Mouse (Mus musculus) G1E (cell line): ENCODE measurements around the gene Tmem88b. TPM values are rescaled to one million over a fixed set of nuclear protein-coding genes. Genes with fewer than 3 reads are reported as not detected.
A peak's percentile ranks its signal among the peaks of the same experiment; 100 is the strongest.
"Not testable (repeated sequence)": the region's sequence is repeated elsewhere in the genome, so short reads cannot be mapped to it uniquely, and the experiment has no call there.

Experiments
- ATAC-seq: 2 replicates; pipeline ENCODE4 v1.8.0; 2016; ENCODE audit warnings: mild to moderate bottlenecking; ENCODE audit not compliant: insufficient number of reproducible peaks, poor library complexity, low FRiP score, severe bottlenecking; ENCODE audit errors: extremely low read depth
- DNase-seq: peaks from one replicate; pipeline ENCODE4 v3.0.0; 2012; ENCODE audit warnings: low spot score
- H3K27me3 ChIP-seq: 2 replicates; pipeline ENCODE4 v1.6.1; 2012; ENCODE audit warnings: mild to moderate bottlenecking, low read length, inconsistent platforms; ENCODE audit not compliant: insufficient read depth
- H3K36me3 ChIP-seq: replicated peaks from 2 replicates; pipeline ENCODE3; 2012; ENCODE audit warnings: mild to moderate bottlenecking, inconsistent platforms
- H3K4me1 ChIP-seq: 2 replicates; pipeline ENCODE4 v1.6.1; 2012; ENCODE audit warnings: low read depth, low read length, inconsistent platforms, mixed read lengths; ENCODE audit not compliant: insufficient read depth
- H3K4me3 ChIP-seq: 2 replicates; pipeline ENCODE4 v1.5.1; 2012; ENCODE audit warnings: low read depth, mild to moderate bottlenecking, inconsistent platforms, low read length, moderate library complexity, mixed read lengths
- H3K9me3 ChIP-seq: replicated peaks from 2 replicates; pipeline ENCODE4 v1.6.1; 2012; ENCODE audit warnings: inconsistent platforms
- CTCF ChIP-seq: IDR thresholded peaks from 2 replicates; pipeline ENCODE4 v1.5.1; 2012; ENCODE audit warnings: low read depth, low read length, inconsistent platforms, mixed read lengths
- GATA1 ChIP-seq: IDR thresholded peaks from 2 replicates; pipeline ENCODE4 v1.6.1; 2012; ENCODE audit warnings: borderline replicate concordance, low read length, inconsistent platforms, mixed read lengths
- GATA2 ChIP-seq: IDR thresholded peaks from 2 replicates; pipeline ENCODE4 v1.6.1; 2012; ENCODE audit warnings: low read depth, low read length, inconsistent platforms, borderline replicate concordance
- POLR2AphosphoS5 ChIP-seq: IDR thresholded peaks from 2 replicates; pipeline ENCODE4 v1.6.1; 2012; ENCODE audit warnings: low read depth, low read length, inconsistent platforms; ENCODE audit not compliant: insufficient replicate concordance
- TAL1 ChIP-seq: conservative IDR thresholded peaks from 2 replicates; pipeline ENCODE4 v1.6.1; 2012; ENCODE audit warnings: low read depth, low read length, inconsistent platforms, mixed read lengths
- polyA plus RNA-seq: library from polyadenylated mRNA; stranded (reverse); fragments of >175 nt; gene quantifications from 2 replicates; pipeline ENCODE4 v1.2.3, GENCODE M21; 2012
- total RNA-seq, 2 experiments: library from RNA; stranded (forward) in 1 of 2; stranded (reverse) in 1 of 2; fragments of 200-1000 nt in 1 of 2; fragments of >200 nt in 1 of 2; fragmentation: Nextera tagmentation in 1 of 2; gene quantifications; 2 replicates each; pipeline ENCODE4 v1.2.3; 2014 to 2017

Gene Tmem88b
- total and polyA plus RNA-seq, 3 experiments = 0.05 TPM; not detected in 2

DNA sequence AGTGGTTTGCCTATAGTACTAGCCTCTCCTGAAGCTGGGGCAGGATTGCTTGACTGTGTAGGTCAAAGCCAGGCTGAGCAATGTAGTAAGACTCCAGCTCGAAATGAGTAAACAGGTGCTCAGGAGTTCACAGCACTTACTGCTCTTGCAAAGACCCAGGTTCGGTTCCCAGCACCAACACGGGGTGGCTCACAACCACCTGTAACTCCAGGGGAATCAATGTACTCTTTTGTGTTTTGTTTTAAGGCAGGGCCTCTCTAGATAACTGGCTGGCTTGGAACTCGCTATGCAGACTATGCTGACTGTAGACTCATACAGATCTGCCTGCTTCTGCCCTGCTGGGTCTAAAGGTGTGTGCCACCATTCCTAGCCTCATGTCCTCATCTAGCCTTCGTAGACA, 43.0 kb downstream of the Tmem88b start:
- H3K36me3 ChIP-seq = peaks cover 100% of the 10 kb centered on the region

DNA sequence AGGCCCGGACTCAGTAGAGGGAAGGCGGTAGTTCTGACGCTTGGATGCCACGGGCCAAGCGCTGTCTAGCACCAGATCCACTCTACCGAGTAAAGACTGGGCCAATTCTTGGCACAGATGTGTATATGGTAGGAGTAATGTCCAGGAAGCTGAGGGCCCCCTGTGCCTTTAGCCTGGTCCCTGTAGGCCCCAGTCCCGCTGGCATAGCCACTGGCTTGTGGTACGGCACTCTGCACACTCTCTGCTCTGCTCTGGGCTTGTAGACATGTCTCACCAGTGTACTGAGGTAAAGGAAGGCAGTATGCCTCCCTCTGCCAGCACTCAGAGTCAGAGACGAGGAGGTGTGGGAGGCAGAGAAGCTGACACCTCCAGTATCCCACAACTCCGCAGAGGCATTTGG, 45.0 kb downstream of the Tmem88b start:
- not testable (repeated sequence) for H3K4me3 ChIP-seq, ATAC-seq, DNase-seq, H3K27me3 ChIP-seq, H3K9me3 ChIP-seq
- H3K4me1 ChIP-seq = peaks cover 23% of the 10 kb centered on the region
- peaks cover 100% of the 10 kb centered on the region for H3K36me3 ChIP-seq

More for the DNA sequence above, 43.0 kb downstream of the Tmem88b start:
- DNase-seq (no peak), ATAC-seq (no peak)
- Histone ChIP-seq H3K27me3 (no peaks in the 10 kb centered on the region), H3K4me3 (no peak overlapping the region), H3K4me1 (peaks cover 18% of the 10 kb centered on the region), H3K9me3 (no peaks in the 10 kb centered on the region)
- TF ChIP-seq POLR2AphosphoS5 (no peak), TAL1 (no peak), GATA1 (no peak), GATA2 (no peak)

DNA sequence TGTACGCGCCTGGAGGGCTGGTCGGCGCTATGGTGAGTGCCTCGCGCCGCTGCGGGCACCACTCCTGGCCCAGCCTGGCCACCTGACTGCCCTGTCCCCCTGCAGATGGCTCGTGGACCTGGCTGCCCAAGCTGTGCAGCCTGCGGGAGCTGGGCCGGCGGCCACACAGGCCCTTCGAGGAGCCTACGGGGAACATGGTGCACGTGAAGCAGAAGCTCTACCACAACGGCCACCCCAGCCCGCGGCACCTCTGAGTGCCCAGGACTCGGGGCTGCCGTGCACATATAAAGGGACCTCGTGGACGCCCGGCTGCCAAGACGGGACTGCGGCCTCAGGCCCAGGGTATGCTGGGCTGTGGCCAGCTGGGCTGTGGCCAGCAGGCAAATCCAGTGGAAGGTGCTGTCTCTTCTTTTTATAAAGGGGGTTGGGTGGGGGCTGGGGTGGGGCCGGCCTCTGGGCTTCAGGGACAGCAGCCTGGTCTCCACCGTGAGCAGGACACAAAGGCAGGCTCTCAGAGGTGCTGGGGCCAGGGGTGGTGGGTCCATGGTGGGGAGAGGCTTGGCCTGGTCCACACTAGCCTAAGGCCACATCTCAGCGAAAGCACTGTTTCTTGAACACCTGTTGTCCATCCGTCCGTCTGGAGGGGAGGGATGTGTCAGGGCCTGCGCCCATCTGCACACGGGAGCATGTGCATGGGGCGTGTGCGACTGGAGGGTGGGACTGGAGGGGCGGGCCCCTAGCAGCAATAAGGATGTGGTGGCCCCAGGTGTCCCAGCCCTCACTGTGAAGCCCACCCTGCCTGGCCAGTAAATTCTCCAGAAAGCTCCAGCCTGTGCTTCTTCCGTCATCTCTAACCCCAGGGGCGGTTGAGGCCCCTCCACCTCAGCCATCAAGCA, 45.7 kb downstream of the Tmem88b start:
- Histone ChIP-seq H3K4me1 (peaks cover 26% of the 10 kb centered on the region), H3K27me3 (no peaks in the 10 kb centered on the region), H3K9me3 (no peaks in the 10 kb centered on the region), H3K4me3 (peak overlapping the region; percentile 39), H3K36me3 (peaks cover 95% of the 10 kb centered on the region)
- ATAC-seq (no peak), DNase-seq (no peak)
- TF ChIP-seq POLR2AphosphoS5 (no peak), GATA2 (no peak), TAL1 (no peak), CTCF (no peak), GATA1 (no peak)

DNA sequence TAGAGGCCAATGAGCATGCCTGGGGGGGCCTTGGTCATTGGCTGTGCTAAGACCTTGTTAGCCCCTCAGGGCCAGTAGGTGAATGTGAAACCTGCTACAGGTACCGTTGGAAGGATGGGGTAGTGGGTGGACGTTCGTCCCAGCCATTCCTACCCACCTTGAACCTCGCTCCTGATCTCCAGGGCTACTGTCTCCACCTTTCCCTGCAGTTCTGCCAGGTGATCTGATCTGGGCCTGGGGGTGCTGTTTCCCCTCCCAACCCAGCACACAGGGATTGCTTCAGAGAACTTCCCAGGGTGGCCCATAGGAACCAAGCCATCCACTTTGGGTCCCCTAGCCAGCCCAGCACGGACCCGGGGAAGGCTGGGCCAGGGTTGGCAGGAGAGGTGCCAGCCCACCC, 46.5 kb downstream of the Tmem88b start:
- TF ChIP-seq GATA2 (no peak), POLR2AphosphoS5 (no peak), GATA1 (no peak), CTCF (no peak), TAL1 (no peak)
- H3K9me3 ChIP-seq = no peaks in the 10 kb centered on the region

DNA sequence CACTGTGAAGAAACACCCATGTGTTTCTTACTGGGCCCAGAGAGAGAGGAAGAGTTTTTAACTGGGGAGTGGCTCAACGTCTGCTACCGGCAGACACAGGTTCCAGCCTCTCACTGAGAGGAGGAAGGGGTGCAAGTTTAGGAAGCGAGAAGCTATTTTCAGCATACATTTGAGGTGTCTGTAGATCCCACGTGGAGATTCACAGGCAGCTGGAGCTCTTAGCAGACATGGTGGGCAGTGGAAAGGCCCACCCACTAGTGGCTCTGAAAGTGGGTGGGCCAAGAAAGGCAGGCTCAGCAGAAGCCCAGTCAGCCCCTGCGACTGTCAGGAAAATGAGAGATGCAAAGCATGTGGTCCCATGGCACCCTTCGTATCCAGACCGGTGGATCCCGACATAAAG, 47.4 kb downstream of the Tmem88b start:
- no peak for TF ChIP-seq GATA1
- TF ChIP-seq TAL1 = no peak
- TF ChIP-seq CTCF = no peak
- no peak for TF ChIP-seq GATA2
- TF ChIP-seq POLR2AphosphoS5 = no peak
- no peak for ATAC-seq
- no peak overlapping the region for H3K4me3 ChIP-seq
- H3K9me3 ChIP-seq = no peaks in the 10 kb centered on the region
- DNase-seq = no peak
- no peaks in the 10 kb centered on the region for H3K27me3 ChIP-seq
- H3K36me3 ChIP-seq = peaks cover 89% of the 10 kb centered on the region
- peaks cover 38% of the 10 kb centered on the region for H3K4me1 ChIP-seq

More for the DNA sequence above, 46.5 kb downstream of the Tmem88b start:
- H3K4me3 ChIP-seq = no peak overlapping the region; the same call in 1 of the 2 replicates
- ATAC-seq (no peak), DNase-seq (no peak)
- H3K27me3 ChIP-seq = no peaks in the 10 kb centered on the region
- H3K36me3 ChIP-seq = peaks cover 89% of the 10 kb centered on the region
- peaks cover 29% of the 10 kb centered on the region for H3K4me1 ChIP-seq

DNA sequence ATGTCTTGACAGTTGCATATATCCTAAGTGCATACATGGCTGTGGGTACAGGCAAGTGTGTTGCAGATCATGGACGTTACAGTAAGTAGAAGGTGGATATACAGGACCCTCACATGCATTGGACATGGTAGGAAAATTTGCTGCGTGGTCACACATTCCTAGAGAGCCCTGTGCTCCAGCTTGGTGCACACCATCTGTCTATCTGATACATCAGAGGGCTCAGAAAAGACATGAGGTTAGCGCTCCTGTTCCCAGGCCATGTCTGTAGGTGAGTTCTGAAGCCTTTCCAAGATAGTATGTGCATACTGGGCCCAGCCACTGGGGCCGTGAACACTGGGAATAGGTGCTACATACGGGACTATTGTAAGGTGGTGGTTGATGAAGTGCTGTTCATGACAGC, 49.3 kb downstream of the Tmem88b start:
- TF ChIP-seq POLR2AphosphoS5 = no peak
- no peak for TF ChIP-seq GATA1
- no peak for TF ChIP-seq GATA2
- no peak for ATAC-seq
- Histone ChIP-seq H3K4me1 (peaks cover 47% of the 10 kb centered on the region), H3K9me3 (no peaks in the 10 kb centered on the region), H3K4me3 (no peak overlapping the region), H3K27me3 (no peaks in the 10 kb centered on the region), H3K36me3 (peaks cover 89% of the 10 kb centered on the region)
- DNase-seq = no peak
